Mouse (Mus musculus) stomach, postnatal 0 days (tissue): ENCODE measurements around the gene Serpinh1.

Source experiments
- CTCF ChIP-seq: IDR thresholded peaks from 2 replicates; pipeline ENCODE4 v1.5.1; 2016; ENCODE audit warnings: antibody characterized with exemption, low read depth, mild to moderate bottlenecking, moderate library complexity
- EP300 ChIP-seq: optimal IDR thresholded peaks from 2 replicates; pipeline ENCODE3; 2016; ENCODE audit warnings: antibody characterized with exemption

GRCm38 (mm10) chr7:99386811-99387210, 33.8 kb upstream of the Serpinh1 start:
- no peak for TF ChIP-seq CTCF
- no peak for TF ChIP-seq EP300
